Mouse (Mus musculus) midbrain, embryonic 12.5 days (tissue): ENCODE measurements around the gene Kcnb1. TPM values are rescaled to one million over a fixed set of nuclear protein-coding genes. Genes with fewer than 3 reads are reported as not detected.

ENCODE experiments used
- ATAC-seq: fragments of 200-750 bp; cut with Nextera tagmentation; 2 replicates; pipeline ENCODE4 v1.8.0; 2017; ENCODE audit warnings: low read depth, moderate TSS enrichment, moderate library complexity; ENCODE audit not compliant: low FRiP score
- H3K27ac ChIP-seq: fragments of 300-500 bp; sonication (generic); replicated peaks from 2 replicates; pipeline ENCODE4 v1.5.1; 2016; ENCODE audit warnings: mild to moderate bottlenecking
- H3K27me3 ChIP-seq: fragments of 300-500 bp; sonication (generic); 2 replicates; pipeline ENCODE4 v1.6.1; 2016; ENCODE audit warnings: mild to moderate bottlenecking
- H3K36me3 ChIP-seq: fragments of 300-500 bp; sonication (generic); 2 replicates; pipeline ENCODE4 v1.6.1; 2016
- H3K4me1 ChIP-seq: fragments of 300-500 bp; sonication (generic); 2 replicates; pipeline ENCODE4 v1.6.1; 2016
- H3K4me2 ChIP-seq: fragments of 300-500 bp; sonication (generic); replicated peaks from 2 replicates; pipeline ENCODE4 v1.6.1; 2016; ENCODE audit warnings: mild to moderate bottlenecking, moderate library complexity
- H3K4me3 ChIP-seq: fragments of 300-500 bp; sonication (generic); 2 replicates; pipeline ENCODE4 v1.5.1; 2016; ENCODE audit warnings: mild to moderate bottlenecking
- H3K9ac ChIP-seq: fragments of 300-500 bp; sonication (generic); replicated peaks from 2 replicates; pipeline ENCODE4 v1.6.1; 2016; ENCODE audit warnings: mild to moderate bottlenecking, moderate library complexity
- H3K9me3 ChIP-seq: fragments of 300-500 bp; sonication (generic); 2 replicates; pipeline ENCODE4 v1.6.1; 2016; ENCODE audit warnings: mild to moderate bottlenecking
- WGBS: fragments of 180-500 bp; shearing (Covaris S2); methylation state at CpG from one replicate; pipeline ENCODE4 v1.1.7; 2016; 5-methylcytosine and 5-hydroxymethylcytosine counted together
- polyA plus RNA-seq: library from polyadenylated mRNA; unstranded; fragments of >200 nt; fragmentation: Nextera tagmentation; extraction: Ambion mirVana; gene quantifications from 2 replicates; pipeline ENCODE4 v1.2.1, GENCODE M21; 2016

Gene Kcnb1
- polyA plus RNA-seq, 1 experiment from 2014 or later: 1.4 TPM

- Histone ChIP-seq H3K27ac (no peak overlapping the region), H3K4me3 (no peak overlapping the region), H3K36me3 (peaks cover 41% of the 10 kb centered on the region), H3K9me3 (no peaks in the 10 kb centered on the region), H3K4me1 (peaks cover 35% of the 10 kb centered on the region), H3K4me2 (no peak overlapping the region), H3K9ac (peak overlapping the region; percentile 50), H3K27me3 (no peaks in the 10 kb centered on the region)
- ATAC-seq: no peak
Observed at GRCm38 (mm10) chr2:167060761-167061160, 129.2 kb downstream of the Kcnb1 start.

GRCm38 (mm10) chr2:167060360-167060759 lies 129.6 kb downstream of the Kcnb1 start:
- Histone ChIP-seq H3K27me3 (no peaks in the 10 kb centered on the region), H3K9ac (peak overlapping the region; percentile 50), H3K27ac (no peak overlapping the region), H3K4me1 (peaks cover 31% of the 10 kb centered on the region), H3K4me2 (no peak overlapping the region), H3K4me3 (no peak overlapping the region), H3K36me3 (peaks cover 41% of the 10 kb centered on the region), H3K9me3 (no peaks in the 10 kb centered on the region)
- ATAC-seq: no peak
- 62% methylated on average over 3 of the region's 3 CpGs for whole genome bisulfite sequencing

GRCm38 (mm10) chr2:167059960-167060359 lies 130.0 kb downstream of the Kcnb1 start:
- peaks cover 27% of the 10 kb centered on the region for H3K4me1 ChIP-seq
- no peaks in the 10 kb centered on the region for H3K27me3 ChIP-seq
- H3K36me3 ChIP-seq: peaks cover 41% of the 10 kb centered on the region
- no peak overlapping the region for H3K27ac ChIP-seq
- H3K4me2 ChIP-seq: no peak overlapping the region
- 68% methylated on average over 12 of the region's 12 CpGs for WGBS
- no peak overlapping the region for H3K4me3 ChIP-seq
- H3K9me3 ChIP-seq: no peaks in the 10 kb centered on the region
- ATAC-seq: no peak
- H3K9ac ChIP-seq: no peak overlapping the region

GRCm38 (mm10) chr2:167059536-167059935 lies 130.4 kb downstream of the Kcnb1 start:
- peaks cover 41% of the 10 kb centered on the region for H3K36me3 ChIP-seq
- ATAC-seq: no peak
- no peak overlapping the region for H3K4me3 ChIP-seq
- H3K9ac ChIP-seq: no peak overlapping the region
- 34% methylated on average over 8 of the region's 8 CpGs for WGBS
- no peak overlapping the region for H3K4me2 ChIP-seq
- peaks cover 23% of the 10 kb centered on the region for H3K4me1 ChIP-seq
- no peaks in the 10 kb centered on the region for H3K27me3 ChIP-seq
- H3K27ac ChIP-seq: no peak overlapping the region
- no peaks in the 10 kb centered on the region for H3K9me3 ChIP-seq

GRCm38 (mm10) chr2:167058814-167059387 lies 131.1 kb downstream of the Kcnb1 start:
- 59% methylated on average over 3 of the region's 3 CpGs for WGBS

GRCm38 (mm10) chr2:167058201-167058600 lies 131.8 kb downstream of the Kcnb1 start:
- Histone ChIP-seq H3K27me3 (no peaks in the 10 kb centered on the region), H3K4me2 (no peak overlapping the region), H3K9me3 (no peaks in the 10 kb centered on the region), H3K36me3 (peaks cover 47% of the 10 kb centered on the region), H3K4me1 (peaks cover 28% of the 10 kb centered on the region), H3K9ac (no peak overlapping the region), H3K27ac (no peak overlapping the region), H3K4me3 (no peak overlapping the region)
- 84% methylated on average over 3 of the region's 3 CpGs for WGBS
- no peak for ATAC-seq

More at GRCm38 (mm10) chr2:167058814-167059387, 131.1 kb downstream of the Kcnb1 start:
- no peaks in the 10 kb centered on the region for H3K9me3 ChIP-seq
- peaks cover 22% of the 10 kb centered on the region for H3K4me1 ChIP-seq
- H3K36me3 ChIP-seq: peaks cover 45% of the 10 kb centered on the region
- H3K4me2 ChIP-seq: no peak overlapping the region
- no peaks in the 10 kb centered on the region for H3K27me3 ChIP-seq
- H3K4me3 ChIP-seq: no peak overlapping the region
- no peak overlapping the region for H3K27ac ChIP-seq
- no peak overlapping the region for H3K9ac ChIP-seq
- no peak for ATAC-seq

- WGBS: 86% methylated on average over 5 of the region's 5 CpGs
- Histone ChIP-seq H3K9ac (no peak overlapping the region), H3K4me2 (no peak overlapping the region), H3K27me3 (no peaks in the 10 kb centered on the region), H3K4me3 (no peak overlapping the region), H3K4me1 (peaks cover 28% of the 10 kb centered on the region), H3K9me3 (no peaks in the 10 kb centered on the region), H3K36me3 (peaks cover 54% of the 10 kb centered on the region), H3K27ac (no peak overlapping the region)
- ATAC-seq: no peak
Observed at GRCm38 (mm10) chr2:167056942-167057323, 133.0 kb downstream of the Kcnb1 start.

GRCm38 (mm10) chr2:167056210-167056941 lies 133.6 kb downstream of the Kcnb1 start:
- 96% methylated on average over 15 of the region's 15 CpGs for WGBS
- Histone ChIP-seq H3K9ac (no peak overlapping the region), H3K27me3 (no peaks in the 10 kb centered on the region), H3K4me1 (peaks cover 22% of the 10 kb centered on the region), H3K9me3 (no peaks in the 10 kb centered on the region), H3K27ac (no peak overlapping the region), H3K36me3 (peaks cover 60% of the 10 kb centered on the region), H3K4me2 (no peak overlapping the region), H3K4me3 (no peak overlapping the region)
- ATAC-seq: no peak

GRCm38 (mm10) chr2:167055386-167055785 lies 134.6 kb downstream of the Kcnb1 start:
- no peak for ATAC-seq
- Histone ChIP-seq H3K27me3 (no peaks in the 10 kb centered on the region), H3K4me1 (peaks cover 14% of the 10 kb centered on the region), H3K27ac (no peak overlapping the region), H3K36me3 (peaks cover 60% of the 10 kb centered on the region), H3K9me3 (no peaks in the 10 kb centered on the region), H3K9ac (no peak overlapping the region), H3K4me2 (no peak overlapping the region), H3K4me3 (no peak overlapping the region)
- 93% methylated on average over 15 of the region's 15 CpGs for WGBS

- Histone ChIP-seq H3K4me2 (no peak overlapping the region), H3K27me3 (no peaks in the 10 kb centered on the region), H3K27ac (no peak overlapping the region), H3K4me3 (no peak overlapping the region), H3K9ac (no peak overlapping the region), H3K36me3 (peaks cover 73% of the 10 kb centered on the region), H3K4me1 (peaks cover 7% of the 10 kb centered on the region), H3K9me3 (no peaks in the 10 kb centered on the region)
- no peak for ATAC-seq
- 66% methylated on average over 9 of the region's 9 CpGs for WGBS
Observed at GRCm38 (mm10) chr2:167053127-167053844, 136.7 kb downstream of the Kcnb1 start.

- H3K27ac ChIP-seq: no peak overlapping the region
- no peak overlapping the region for H3K4me2 ChIP-seq
- peaks cover 71% of the 10 kb centered on the region for H3K36me3 ChIP-seq
- H3K9ac ChIP-seq: no peak overlapping the region
- H3K9me3 ChIP-seq: no peaks in the 10 kb centered on the region
- H3K4me1 ChIP-seq: peaks cover 7% of the 10 kb centered on the region
- no peaks in the 10 kb centered on the region for H3K27me3 ChIP-seq
- no peak for ATAC-seq
- no peak overlapping the region for H3K4me3 ChIP-seq
- 89% methylated on average over 8 of the region's 8 CpGs for WGBS
Observed at GRCm38 (mm10) chr2:167048698-167049358, 141.1 kb downstream of the Kcnb1 start.

GRCm38 (mm10) chr2:167048223-167048622 lies 141.7 kb downstream of the Kcnb1 start:
- no peak overlapping the region for H3K9ac ChIP-seq
- H3K27ac ChIP-seq: no peak overlapping the region
- H3K4me3 ChIP-seq: no peak overlapping the region
- H3K27me3 ChIP-seq: no peaks in the 10 kb centered on the region
- H3K4me1 ChIP-seq: peaks cover 2% of the 10 kb centered on the region
- no peaks in the 10 kb centered on the region for H3K9me3 ChIP-seq
- peaks cover 76% of the 10 kb centered on the region for H3K36me3 ChIP-seq
- H3K4me2 ChIP-seq: no peak overlapping the region
- no peak for ATAC-seq
- WGBS: 97% methylated on average over 10 of the region's 10 CpGs
